Mouse (Mus musculus) testis, adult 2 months (tissue): ENCODE measurements around the gene Epha6.

Experiments used
- CTCF ChIP-seq: fragments of 200-500 bp; IDR thresholded peaks from 2 replicates; pipeline ENCODE4 v1.5.1; 2012; ENCODE audit warnings: low read depth, mild to moderate bottlenecking, inconsistent platforms, low read length, moderate library complexity; ENCODE audit not compliant: control insufficient read depth, insufficient read depth, insufficient replicate concordance
- POLR2A ChIP-seq: fragments of 200-500 bp; IDR thresholded peaks from 2 replicates; pipeline ENCODE4 v1.6.1; 2012; ENCODE audit warnings: low read depth, mild to moderate bottlenecking, inconsistent platforms, low read length, moderate library complexity; ENCODE audit not compliant: control insufficient read depth

DNA sequence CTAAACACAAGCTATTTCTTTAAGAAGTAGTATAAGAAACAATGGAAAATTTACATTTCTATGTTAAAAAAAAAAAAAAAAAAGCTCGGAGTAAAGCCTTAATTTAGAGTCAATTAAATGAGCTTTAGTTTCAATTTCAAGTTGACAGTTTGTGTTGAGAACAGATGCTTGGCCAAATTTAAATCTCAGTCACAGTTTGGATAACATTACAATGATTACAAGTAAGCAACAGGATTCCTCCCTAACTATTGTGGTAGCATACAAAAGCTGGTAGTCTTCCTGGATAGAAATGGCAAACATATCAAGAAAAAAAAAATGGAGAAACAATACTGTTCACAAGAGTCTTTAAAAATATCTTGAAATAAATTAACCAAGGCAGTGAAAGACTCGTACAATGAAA lies 452.9 kb downstream of the Epha6 start:
- TF ChIP-seq POLR2A, result no peak
- TF ChIP-seq CTCF, result no peak
